Mouse (Mus musculus) hindbrain, postnatal 0 days (tissue): ENCODE measurements around the gene Arhgap22. TPM values are rescaled to one million over a fixed set of nuclear protein-coding genes. Genes with fewer than 3 reads are reported as not detected.

ENCODE experiments used
- ATAC-seq: fragments of 200-750 bp; cut with Nextera tagmentation; 2 replicates; pipeline ENCODE4 v1.8.0; 2017; ENCODE audit warnings: mild to moderate bottlenecking, moderate TSS enrichment, moderate library complexity
- DNase-seq: peaks from one replicate; pipeline ENCODE4 v3.0.0-alpha.2; 2015; ENCODE audit warnings: low spot score
- H3K27ac ChIP-seq: fragments of 300-500 bp; sonication (generic); 2 replicates; pipeline ENCODE4 v1.5.1; 2014; ENCODE audit warnings: mild to moderate bottlenecking
- H3K27me3 ChIP-seq: fragments of 300-500 bp; sonication (generic); 2 replicates; pipeline ENCODE4 v1.6.1; 2014; ENCODE audit warnings: low read length, mixed read lengths; ENCODE audit not compliant: insufficient read depth
- H3K36me3 ChIP-seq: fragments of 300-500 bp; sonication (generic); 2 replicates; pipeline ENCODE4 v1.6.1; 2014; ENCODE audit warnings: low read length, mixed read lengths; ENCODE audit not compliant: insufficient read depth
- H3K4me1 ChIP-seq: fragments of 300-500 bp; sonication (generic); 2 replicates; pipeline ENCODE4 v1.6.1; 2014; ENCODE audit warnings: antibody characterized with exemption, low read length, mixed read lengths; ENCODE audit not compliant: insufficient read depth
- H3K4me2 ChIP-seq: fragments of 300-500 bp; sonication (generic); 2 replicates; pipeline ENCODE4 v1.6.1; 2014; ENCODE audit warnings: low read depth, mild to moderate bottlenecking, low read length, moderate library complexity, mixed read lengths
- H3K4me3 ChIP-seq: fragments of 300-500 bp; sonication (generic); 2 replicates; pipeline ENCODE4 v1.5.1; 2014; ENCODE audit warnings: low read length
- H3K9ac ChIP-seq: fragments of 300-500 bp; sonication (generic); replicated peaks from 2 replicates; pipeline ENCODE4 v1.6.1; 2014; ENCODE audit warnings: mild to moderate bottlenecking, low read length, moderate library complexity, mixed read lengths
- H3K9me3 ChIP-seq: fragments of 300-500 bp; sonication (generic); 2 replicates; pipeline ENCODE4 v1.6.1; 2016; ENCODE audit warnings: low read length, mixed read lengths
- CTCF ChIP-seq: IDR thresholded peaks from 2 replicates; pipeline ENCODE4 v1.5.1; 2016; ENCODE audit warnings: antibody characterized with exemption, control low read depth, low read depth
- WGBS: fragments of 180-500 bp; shearing (Covaris S2); extraction: QIAGEN DNeasy Blood & Tissue Kit; methylation state at CpG from one replicate; pipeline ENCODE4 v1.1.7; 2014; 5-methylcytosine and 5-hydroxymethylcytosine counted together
- polyA plus RNA-seq: library from polyadenylated mRNA; unstranded; fragments of >200 nt; fragmentation: Nextera tagmentation; extraction: Ambion mirVana; gene quantifications from 2 replicates; pipeline ENCODE4 v1.2.1, GENCODE M21; 2015
- total RNA-seq: library from RNA; depleted of rRNA; stranded (reverse); fragments of >200 nt; gene quantifications from 2 replicates; pipeline ENCODE4 v1.2.3, GENCODE M21; 2014; rRNA removed

Gene Arhgap22
- total RNA-seq (5.0 and 11.8 TPM in 2 replicates), polyA plus RNA-seq (4.2 and 4.4 TPM in 2 replicates)

- ATAC-seq = peak; percentile 86
- WGBS = 22% methylated on average over 28 of the region's 28 CpGs
- Histone ChIP-seq H3K4me2 (peak within 1 kb of the TSS; percentile 41), H3K4me1 (no peaks in the 10 kb centered on the region), H3K27me3 (no peaks in the 10 kb centered on the region), H3K36me3 (no peaks in the 10 kb centered on the region), H3K9ac (0 out of 2 replicates have a peak within 1 kb of the TSS, but pooled peaks have one; percentile 10), H3K4me3 (peak within 1 kb of the TSS; percentile 10), H3K27ac (no peak within 1 kb of the TSS), H3K9me3 (no peaks in the 10 kb centered on the region)
- peak; percentile 94 for DNase-seq
- TF ChIP-seq CTCF = peak; percentile 100
Observed at GRCm38 (mm10) chr14:33213823-33214766, at the start of gene Arhgap22. Gene Arhgap22, plus strand, starts transcription at chr14:33214026.

GRCm38 (mm10) chr14:33168750-33169149 lies 45.1 kb upstream of the Arhgap22 start:
- H3K27me3 ChIP-seq = no peaks in the 10 kb centered on the region
- TF ChIP-seq CTCF = no peak
- DNase-seq (no peak), ATAC-seq (no peak)
- H3K27ac ChIP-seq = no peak overlapping the region
- H3K4me2 ChIP-seq = no peak overlapping the region
- H3K4me3 ChIP-seq = no peak overlapping the region
- no peaks in the 10 kb centered on the region for H3K36me3 ChIP-seq
- H3K4me1 ChIP-seq = no peaks in the 10 kb centered on the region
- H3K9ac ChIP-seq = no peak overlapping the region
- H3K9me3 ChIP-seq = no peaks in the 10 kb centered on the region
- WGBS = 81% methylated on average over 4 of the region's 4 CpGs

GRCm38 (mm10) chr14:33171942-33172341 lies 41.9 kb upstream of the Arhgap22 start:
- no peak overlapping the region for H3K4me3 ChIP-seq
- no peak for TF ChIP-seq CTCF
- DNase-seq (no peak), ATAC-seq (no peak)
- H3K4me2 ChIP-seq = no peak overlapping the region
- WGBS = 73% methylated on average over 1 of the region's 1 CpGs
- H3K9ac ChIP-seq = no peak overlapping the region
- H3K36me3 ChIP-seq = no peaks in the 10 kb centered on the region
- no peak overlapping the region for H3K27ac ChIP-seq
- H3K27me3 ChIP-seq = no peaks in the 10 kb centered on the region
- H3K4me1 ChIP-seq = no peaks in the 10 kb centered on the region
- no peaks in the 10 kb centered on the region for H3K9me3 ChIP-seq

- ATAC-seq (no peak), DNase-seq (no peak)
- H3K36me3 ChIP-seq = no peaks in the 10 kb centered on the region
- H3K4me2 ChIP-seq = no peak overlapping the region
- WGBS = 85% methylated on average over 4 of the region's 4 CpGs
- no peak for TF ChIP-seq CTCF
- no peak overlapping the region for H3K27ac ChIP-seq
- H3K9ac ChIP-seq = no peak overlapping the region
- no peaks in the 10 kb centered on the region for H3K4me1 ChIP-seq
- no peaks in the 10 kb centered on the region for H3K27me3 ChIP-seq
- H3K9me3 ChIP-seq = no peaks in the 10 kb centered on the region
- H3K4me3 ChIP-seq = no peak overlapping the region
Observed at GRCm38 (mm10) chr14:33175059-33175821, 38.6 kb upstream of the Arhgap22 start.

- Histone ChIP-seq H3K4me2 (no peak overlapping the region), H3K4me3 (no peak overlapping the region), H3K36me3 (no peaks in the 10 kb centered on the region), H3K9me3 (no peaks in the 10 kb centered on the region), H3K9ac (no peak overlapping the region), H3K27ac (no peak overlapping the region), H3K27me3 (no peaks in the 10 kb centered on the region), H3K4me1 (no peaks in the 10 kb centered on the region)
- 91% methylated on average over 5 of the region's 5 CpGs for WGBS
- ATAC-seq = no peak
- no peak for DNase-seq
- no peak for TF ChIP-seq CTCF
Observed at GRCm38 (mm10) chr14:33180102-33180501, 33.7 kb upstream of the Arhgap22 start.

- DNase-seq (no peak), ATAC-seq (no peak)
- no peak within 1 kb of the TSS for H3K27ac ChIP-seq
- 89% methylated on average over 11 of the region's 11 CpGs for WGBS
- H3K27me3 ChIP-seq = no peaks in the 10 kb centered on the region
- no peaks in the 10 kb centered on the region for H3K9me3 ChIP-seq
- no peak within 1 kb of the TSS for H3K4me2 ChIP-seq
- no peak within 1 kb of the TSS for H3K4me3 ChIP-seq
- no peak within 1 kb of the TSS for H3K9ac ChIP-seq
- TF ChIP-seq CTCF = no peak
- no peaks in the 10 kb centered on the region for H3K36me3 ChIP-seq
- H3K4me1 ChIP-seq = no peaks in the 10 kb centered on the region
Observed at GRCm38 (mm10) chr14:33185068-33185800, 28.6 kb upstream of the Arhgap22 start, which contains the start of gene Wdfy4. Gene Wdfy4, minus strand, starts transcription at chr14:33185508.
